Mouse (Mus musculus) myocyte (in vitro differentiated cells): ENCODE measurements around the gene Supt4a.

Experiments used
- MYOG ChIP-seq, 3 experiments: IDR thresholded peaks; one replicate each; pipeline ENCODE4 v1.6.1; 2011; ENCODE audit warnings: control low read depth in 2 of 3, low read depth in 2 of 3, mild to moderate bottlenecking in 2 of 3; ENCODE audit not compliant: insufficient read length in 2 of 3, control insufficient read depth in 1 of 3, insufficient read depth in 1 of 3
- POLR2A ChIP-seq: IDR thresholded peaks from one replicate; pipeline ENCODE4 v1.6.1; 2011; ENCODE audit warnings: low read depth, mild to moderate bottlenecking, control low read depth, moderate library complexity; ENCODE audit not compliant: insufficient read length
- TCF3 ChIP-seq: IDR thresholded peaks from one replicate; pipeline ENCODE4 v1.6.1; 2011; ENCODE audit warnings: low read depth, control low read depth; ENCODE audit not compliant: insufficient read length

DNA sequence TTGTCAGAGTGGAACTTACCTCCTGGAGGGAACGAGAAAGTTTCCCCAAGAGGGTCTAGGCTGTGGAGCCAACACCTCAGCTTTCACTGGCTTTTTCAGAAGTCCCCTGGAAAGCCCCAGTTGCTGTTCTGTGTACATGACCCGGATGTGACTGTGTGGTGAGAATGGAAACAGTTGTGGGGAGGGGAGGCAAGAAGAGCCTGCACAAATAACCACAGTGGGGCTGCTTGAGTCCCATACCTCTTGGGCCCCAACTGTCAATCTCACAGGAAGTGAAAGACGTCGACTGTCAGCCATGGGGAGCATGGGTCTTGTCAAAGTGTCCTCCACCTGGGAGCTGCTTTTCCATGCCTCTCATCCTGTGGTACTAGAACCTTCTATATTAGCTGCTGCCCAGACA is 7.6 kb downstream of the Supt4a start:
- no peak for TF ChIP-seq POLR2A
- TF ChIP-seq MYOG (IDR thresholded peaks at IDR 0.05; ENCODE audit: control insufficient read depth in 1 of 3, insufficient read depth in 1 of 3, insufficient read length in 2 of 3, low read depth in 2 of 3), result no peak
- no peak for TF ChIP-seq TCF3
